Mouse (Mus musculus): ENCODE measurements around the gene Ankrd13b.
"Not testable (repeated sequence)": the region's sequence is repeated elsewhere in the genome, so short reads cannot be mapped to it uniquely, and the experiment has no call there.

Gene Ankrd13b

GRCm38 (mm10) chr11:77489591-77490235 lies at the start of gene Ankrd13b:
TSS of gene Ankrd13b (minus strand) at chr11:77489678.
- in situ Hi-C loops (cut with MboI, MseI), result no loop called here

GRCm38 (mm10) chr11:77532202-77532846 lies 42.8 kb upstream of the Ankrd13b start:
- in situ Hi-C loops (cut with MboI, MseI), result no loop called here

- in situ Hi-C loops (cut with MboI, MseI), result no loop called here
Measured at GRCm38 (mm10) chr11:77530862-77531261, 41.4 kb upstream of the Ankrd13b start.

- in situ Hi-C loops (cut with MboI, MseI), result no loop called here
Measured at GRCm38 (mm10) chr11:77529644-77530043, 40.2 kb upstream of the Ankrd13b start.

GRCm38 (mm10) chr11:77528420-77528819 lies 38.9 kb upstream of the Ankrd13b start:
- in situ Hi-C loops (cut with MboI, MseI), result not testable (repeated sequence)

- in situ Hi-C loops (cut with MboI, MseI), result no loop called here
Measured at GRCm38 (mm10) chr11:77525804-77526486, 36.5 kb upstream of the Ankrd13b start.

GRCm38 (mm10) chr11:77520601-77521529 lies 31.4 kb upstream of the Ankrd13b start:
- in situ Hi-C loops (cut with MboI, MseI), result no loop called here

- in situ Hi-C loops (cut with MboI, MseI), result no loop called here
Measured at GRCm38 (mm10) chr11:77519043-77519442, 29.6 kb upstream of the Ankrd13b start, which contains the start of gene Gm10392. TSS of gene Gm10392 (minus strand) at chr11:77519198.

- in situ Hi-C loops (cut with MboI, MseI), result no loop called here
Measured at GRCm38 (mm10) chr11:77518051-77518798, 28.7 kb upstream of the Ankrd13b start.

GRCm38 (mm10) chr11:77516553-77517425 lies 27.3 kb upstream of the Ankrd13b start:
- in situ Hi-C loops (cut with MboI, MseI), result no loop called here

GRCm38 (mm10) chr11:77515637-77516552 lies 26.4 kb upstream of the Ankrd13b start, which contains the start of gene Trp53i13:
TSS of gene Trp53i13 (minus strand) at chr11:77515980.
- in situ Hi-C loops (cut with MboI, MseI), result no loop called here

- in situ Hi-C loops (cut with MboI, MseI), result no loop called here
Measured at GRCm38 (mm10) chr11:77514832-77515636, 25.6 kb upstream of the Ankrd13b start, which contains the start of gene Abhd15. TSS of gene Abhd15 (plus strand) at chr11:77515121.

GRCm38 (mm10) chr11:77514281-77514831 lies 24.9 kb upstream of the Ankrd13b start:
- in situ Hi-C loops (cut with MboI, MseI), result no loop called here

GRCm38 (mm10) chr11:77513811-77514170 lies 24.3 kb upstream of the Ankrd13b start:
- in situ Hi-C loops (cut with MboI, MseI), result no loop called here

GRCm38 (mm10) chr11:77512891-77513810 lies 23.7 kb upstream of the Ankrd13b start:
- in situ Hi-C loops (cut with MboI, MseI), result no loop called here

GRCm38 (mm10) chr11:77511336-77511735 lies 21.9 kb upstream of the Ankrd13b start:
- in situ Hi-C loops (cut with MboI, MseI), result no loop called here

Data from T-helper 1 cell (primary cell).